Mouse (Mus musculus) stomach, embryonic 14.5 days (tissue): Measurements from ENCODE around the gene Tead3. TPM values are rescaled to one million over a fixed set of nuclear protein-coding genes. Genes with fewer than 3 reads are reported as not detected.
"Not testable (repeated sequence)": the region's sequence is repeated elsewhere in the genome, so short reads cannot be mapped to it uniquely, and the experiment has no call there.

ENCODE experiments used
- ATAC-seq: fragments of 200-750 bp; cut with Nextera tagmentation; 2 replicates; pipeline ENCODE4 v1.8.0; 2017; ENCODE audit warnings: low read depth, moderate TSS enrichment; ENCODE audit not compliant: insufficient number of reproducible peaks, insufficient read depth, low FRiP score
- H3K27ac ChIP-seq: fragments of 300-500 bp; sonication (generic); 2 replicates; pipeline ENCODE4 v1.5.1; 2014; ENCODE audit warnings: mild to moderate bottlenecking, low read length, moderate library complexity, mixed read lengths
- H3K27me3 ChIP-seq: fragments of 300-500 bp; sonication (generic); 2 replicates; pipeline ENCODE4 v1.6.1; 2014; ENCODE audit warnings: low read length, control low read depth, mixed read lengths; ENCODE audit not compliant: control insufficient read depth, insufficient read depth
- H3K36me3 ChIP-seq: fragments of 300-500 bp; sonication (generic); 2 replicates; pipeline ENCODE4 v1.6.1; 2014; ENCODE audit warnings: mild to moderate bottlenecking, control low read depth, low read length, moderate library complexity, mixed read lengths; ENCODE audit not compliant: control insufficient read depth, insufficient read depth
- H3K4me1 ChIP-seq: fragments of 300-500 bp; sonication (generic); 2 replicates; pipeline ENCODE4 v1.6.1; 2014; ENCODE audit warnings: low read length, control low read depth, mixed read lengths; ENCODE audit not compliant: control insufficient read depth, insufficient read depth
- H3K4me2 ChIP-seq: fragments of 300-500 bp; sonication (generic); replicated peaks from 2 replicates; pipeline ENCODE4 v1.6.1; 2014; ENCODE audit warnings: low read depth, low read length, control low read depth
- H3K4me3 ChIP-seq: fragments of 300-500 bp; sonication (generic); 2 replicates; pipeline ENCODE4 v1.5.1; 2014; ENCODE audit warnings: low read depth, low read length, control low read depth
- H3K9ac ChIP-seq: fragments of 300-500 bp; sonication (generic); replicated peaks from 2 replicates; pipeline ENCODE4 v1.6.1; 2014; ENCODE audit warnings: low read depth, mild to moderate bottlenecking, control low read depth, low read length, moderate library complexity, mixed read lengths
- H3K9me3 ChIP-seq: fragments of 300-500 bp; sonication (generic); 2 replicates; pipeline ENCODE4 v1.6.1; 2016; ENCODE audit warnings: low read depth, low read length, control low read depth; ENCODE audit not compliant: control insufficient read depth
- WGBS: fragments of 180-500 bp; shearing (Covaris S2); extraction: QIAGEN DNeasy Blood & Tissue Kit; methylation state at CpG from one replicate; pipeline ENCODE4 v1.1.7; 2014; 5-methylcytosine and 5-hydroxymethylcytosine counted together
- polyA plus RNA-seq: library from polyadenylated mRNA; unstranded; fragments of >200 nt; fragmentation: Nextera tagmentation; extraction: Ambion mirVana; gene quantifications from 2 replicates; pipeline ENCODE4 v1.2.1, GENCODE M21; 2014

The Tead3 gene
- polyA plus RNA-seq, 1 experiment from 2014 or later, result 15.7 TPM

- H3K27me3 ChIP-seq, result 0 out of 2 replicates have a peak, but pooled peaks cover 7% of the 10 kb centered on the region
- H3K36me3 ChIP-seq, result no peaks in the 10 kb centered on the region
- H3K27ac ChIP-seq, result no peak overlapping the region
- no peak overlapping the region for H3K9ac ChIP-seq
- no peak for ATAC-seq
- WGBS, result 37% methylated on average over 6 of the region's 6 CpGs
- peaks cover 18% of the 10 kb centered on the region; the same call in 1 of the 2 replicates for H3K4me1 ChIP-seq
- H3K4me3 ChIP-seq, result no peak overlapping the region
- H3K4me2 ChIP-seq, result peak overlapping the region; percentile 42
- H3K9me3 ChIP-seq, result no peaks in the 10 kb centered on the region
These were observed 12.9 kb upstream of the Tead3 start for GRCm38 (mm10) chr17:28363507-28363906.

- H3K27ac ChIP-seq, result no peak overlapping the region
- peak overlapping the region; percentile 42 for H3K4me2 ChIP-seq
- H3K4me3 ChIP-seq, result peak overlapping the region; percentile 24
- 2% methylated on average over 25 of the region's 25 CpGs for WGBS
- H3K9me3 ChIP-seq, result no peaks in the 10 kb centered on the region
- H3K9ac ChIP-seq, result no peak overlapping the region
- H3K27me3 ChIP-seq, result 0 out of 2 replicates have a peak, but pooled peaks cover 7% of the 10 kb centered on the region
- no peaks in the 10 kb centered on the region for H3K36me3 ChIP-seq
- H3K4me1 ChIP-seq, result peaks cover 18% of the 10 kb centered on the region; the same call in 1 of the 2 replicates
- no peak for ATAC-seq
These were observed 12.2 kb upstream of the Tead3 start for GRCm38 (mm10) chr17:28362653-28363292.

DNA sequence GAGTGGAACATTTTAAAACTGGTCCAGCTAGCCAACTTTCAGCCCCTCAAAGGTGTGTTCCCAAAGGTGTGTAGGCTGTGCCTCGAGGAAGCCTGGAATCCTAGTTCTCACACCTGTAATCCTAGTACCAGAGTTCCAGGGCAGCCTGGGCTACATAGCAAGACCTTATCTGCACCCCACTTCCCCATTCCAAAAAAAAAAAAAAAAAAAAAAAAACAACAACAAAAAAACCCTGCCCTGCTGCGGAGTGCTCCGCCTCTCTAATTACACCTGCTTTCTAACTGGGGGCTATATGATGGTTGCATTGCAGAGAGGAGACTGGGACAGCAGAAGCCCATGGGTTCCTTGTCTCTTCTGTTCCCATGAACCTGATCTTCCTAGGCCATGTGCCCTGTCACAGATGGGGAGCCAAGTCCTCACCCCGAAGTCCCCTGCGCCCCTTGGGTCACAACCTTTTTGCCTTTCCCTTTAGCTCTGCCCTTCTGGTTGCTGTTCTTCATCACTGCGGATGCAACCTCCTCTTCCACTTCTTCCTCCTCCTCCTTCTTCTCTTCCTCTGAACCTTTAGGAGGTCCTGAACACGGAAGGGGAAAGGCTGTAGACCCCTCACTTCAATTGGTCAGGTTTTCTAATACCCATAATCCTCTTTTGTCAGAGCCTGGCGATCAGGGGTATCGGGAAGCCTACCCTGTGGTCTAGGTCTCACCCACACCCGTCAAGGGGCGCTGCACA lies 11.5 kb upstream of the Tead3 start:
- no peaks in the 10 kb centered on the region for H3K9me3 ChIP-seq

DNA sequence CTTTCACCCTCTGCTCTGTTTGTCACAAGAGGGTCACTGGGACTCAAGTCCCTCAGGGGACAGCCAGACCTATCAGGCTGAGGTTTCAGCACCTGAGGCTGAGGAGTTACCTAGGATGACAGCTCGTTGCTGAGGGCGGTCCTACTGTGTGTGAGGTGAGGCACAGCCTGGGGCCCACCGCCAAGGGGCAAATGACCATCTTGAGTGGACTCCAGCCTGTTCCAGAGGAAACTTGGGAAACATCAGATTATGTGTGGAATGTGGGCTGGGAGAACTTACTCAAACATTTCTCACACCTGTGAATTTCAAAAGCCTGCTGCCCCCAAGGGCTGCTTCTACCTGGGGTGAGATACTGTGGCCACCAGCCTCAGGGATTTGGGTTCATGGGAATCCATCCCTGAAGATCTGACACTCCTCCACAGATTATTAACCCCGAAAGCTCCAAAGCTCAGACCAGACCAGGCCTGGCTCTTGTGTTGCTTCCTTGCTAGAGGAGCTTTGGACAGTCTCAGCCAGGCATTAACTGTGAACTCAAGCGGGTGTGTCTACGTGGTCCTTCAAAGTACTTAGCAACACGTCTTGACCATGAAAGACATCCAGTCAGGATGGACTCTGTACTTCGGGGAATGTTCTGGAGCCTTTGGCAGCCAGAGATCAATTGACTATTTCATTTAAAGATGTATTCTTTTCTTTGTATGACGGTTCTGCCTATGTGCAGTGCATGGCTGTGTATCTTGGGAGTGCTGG lies 10.1 kb upstream of the Tead3 start:
- Histone ChIP-seq H3K4me3 (no peak overlapping the region), H3K27me3 (0 out of 2 replicates have a peak, but pooled peaks cover 7% of the 10 kb centered on the region), H3K27ac (no peak overlapping the region), H3K4me2 (no peak overlapping the region), H3K9me3 (no peaks in the 10 kb centered on the region), H3K36me3 (no peaks in the 10 kb centered on the region), H3K9ac (no peak overlapping the region), H3K4me1 (peaks cover 18% of the 10 kb centered on the region; the same call in 1 of the 2 replicates)
- ATAC-seq, result no peak
- WGBS, result 68% methylated on average over 9 of the region's 9 CpGs

More for the DNA sequence above, 11.5 kb upstream of the Tead3 start:
- H3K27me3 ChIP-seq, result 0 out of 2 replicates have a peak, but pooled peaks cover 7% of the 10 kb centered on the region
- H3K4me1 ChIP-seq, result peaks cover 18% of the 10 kb centered on the region; the same call in 1 of the 2 replicates
- peak overlapping the region; percentile 24 for H3K4me3 ChIP-seq
- no peak for ATAC-seq
- H3K9ac ChIP-seq, result no peak overlapping the region
- no peaks in the 10 kb centered on the region for H3K36me3 ChIP-seq
- no peak overlapping the region for H3K27ac ChIP-seq
- WGBS, result 42% methylated on average over 11 of the region's 11 CpGs
- peak overlapping the region; percentile 42 for H3K4me2 ChIP-seq

- not testable (repeated sequence) for H3K27me3 ChIP-seq, H3K9me3 ChIP-seq, H3K27ac ChIP-seq, H3K4me1 ChIP-seq, ATAC-seq, H3K36me3 ChIP-seq, H3K9ac ChIP-seq, H3K4me2 ChIP-seq, H3K4me3 ChIP-seq
- 18% methylated on average over 22 of the region's 24 CpGs for WGBS
These were observed 8.1 kb upstream of the Tead3 start for GRCm38 (mm10) chr17:28358576-28359261.

DNA sequence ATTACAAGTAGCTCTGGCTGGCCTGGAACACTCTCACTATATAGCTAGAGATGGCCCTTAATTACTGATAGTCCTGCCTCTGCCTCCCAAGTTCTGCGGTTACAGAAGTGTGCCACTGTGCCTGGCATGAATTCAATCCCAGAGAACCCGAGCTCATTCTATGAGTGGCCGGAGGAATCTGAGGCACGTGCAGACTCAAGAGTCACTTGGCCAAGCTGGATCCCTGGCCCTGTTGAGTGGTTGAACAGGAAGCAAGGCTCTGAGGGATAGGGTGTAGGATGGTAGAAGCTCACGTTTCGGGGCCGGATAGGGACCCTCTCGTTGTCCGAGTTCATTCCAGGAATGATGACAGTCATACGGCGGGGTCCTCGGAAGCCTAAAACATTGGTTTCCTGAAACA lies 5.3 kb upstream of the Tead3 start:
- 86% methylated on average over 12 of the region's 12 CpGs for WGBS
- no peak for ATAC-seq
- peaks cover 12% of the 10 kb centered on the region for H3K4me1 ChIP-seq
- no peaks in the 10 kb centered on the region for H3K9me3 ChIP-seq
- no peak overlapping the region for H3K27ac ChIP-seq
- no peaks in the 10 kb centered on the region for H3K36me3 ChIP-seq
- H3K4me3 ChIP-seq, result no peak overlapping the region
- no peak overlapping the region for H3K9ac ChIP-seq
- no peaks in the 10 kb centered on the region for H3K27me3 ChIP-seq
- no peak overlapping the region for H3K4me2 ChIP-seq

DNA sequence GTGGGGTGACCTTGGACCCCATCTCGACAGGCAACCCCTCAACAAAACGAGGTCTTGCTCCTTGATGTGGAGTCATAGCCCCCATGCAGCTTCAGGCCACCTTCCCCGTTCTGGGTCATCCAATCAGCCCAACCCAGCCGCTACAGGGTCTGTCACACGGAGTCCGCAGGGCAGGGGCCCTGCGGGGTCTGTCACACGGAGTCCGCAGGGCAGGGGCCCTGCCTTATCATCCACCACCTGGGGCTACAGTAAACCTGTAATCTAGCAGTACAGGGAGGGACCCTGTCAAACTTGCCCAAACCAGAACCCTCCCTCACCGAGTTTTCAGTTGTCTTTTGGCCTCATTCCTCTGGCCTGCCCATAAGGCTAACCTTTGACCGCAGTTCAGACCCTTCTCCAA lies 1.4 kb upstream of the Tead3 start:
- WGBS, result 25% methylated on average over 11 of the region's 11 CpGs
- H3K4me3 ChIP-seq, result peak overlapping the region; percentile 94
- 0 out of 2 replicates have a peak overlapping the region, but pooled peaks have one; percentile 73 for H3K9ac ChIP-seq

More for the DNA sequence above, 1.4 kb upstream of the Tead3 start:
- Histone ChIP-seq H3K27me3 (no peaks in the 10 kb centered on the region), H3K4me1 (peaks cover 34% of the 10 kb centered on the region), H3K9me3 (no peaks in the 10 kb centered on the region), H3K4me2 (peak overlapping the region; percentile 76), H3K36me3 (peaks cover 5% of the 10 kb centered on the region; the same call in 1 of the 2 replicates), H3K27ac (peak overlapping the region; percentile 100)
- no peak for ATAC-seq
